Mouse (Mus musculus) heart, adult 2 months (tissue): ENCODE results near the gene Dnase2a. TPM values are rescaled to one million over a fixed set of nuclear protein-coding genes. Genes with fewer than 3 reads are reported as not detected.

ENCODE experiments used
- DNase-seq, 2 experiments: peaks; one replicate each; pipeline ENCODE4 v3.0.0; 2021
- H3K27ac ChIP-seq: fragments of 200-600 bp; 2 replicates; pipeline ENCODE4 v1.8.1; 2022
- H3K27me3 ChIP-seq: fragments of 200-500 bp; 2 replicates; pipeline ENCODE4 v1.6.1; 2012; ENCODE audit warnings: mild to moderate bottlenecking, low read length, inconsistent platforms, mixed read lengths; ENCODE audit not compliant: control insufficient read depth, insufficient read depth
- H3K36me3 ChIP-seq: fragments of 200-500 bp; 2 replicates; pipeline ENCODE4 v1.6.1; 2012; ENCODE audit warnings: low read length, inconsistent platforms; ENCODE audit not compliant: control insufficient read depth, insufficient read depth
- H3K4me1 ChIP-seq: fragments of 200-500 bp; 2 replicates; pipeline ENCODE4 v1.6.1; 2011; ENCODE audit warnings: low read length; ENCODE audit not compliant: control insufficient read depth, insufficient read depth
- H3K4me3 ChIP-seq: fragments of 200-600 bp; 2 replicates; pipeline ENCODE4 v1.8.1; 2022
- H3K79me2 ChIP-seq: fragments of 200-500 bp; replicated peaks from 2 replicates; pipeline ENCODE4 v1.6.1; 2012; ENCODE audit warnings: mild to moderate bottlenecking, inconsistent platforms, low read length, moderate library complexity, mixed read lengths; ENCODE audit not compliant: control insufficient read depth, insufficient read depth
- H3K9ac ChIP-seq: fragments of 200-500 bp; 2 replicates; pipeline ENCODE4 v1.6.1; 2012; ENCODE audit warnings: low read depth, mild to moderate bottlenecking, control low read depth, inconsistent platforms, low read length, mixed read lengths
- CTCF ChIP-seq: fragments of 200-600 bp; IDR thresholded peaks from 2 replicates; pipeline ENCODE4 v1.8.1; 2022; ENCODE audit warnings: antibody characterized with exemption, mild to moderate bottlenecking, moderate library complexity
- EP300 ChIP-seq: fragments of 200-500 bp; IDR thresholded peaks from 2 replicates; pipeline ENCODE4 v1.6.1; 2011; ENCODE audit warnings: low read depth, low read length, control low read depth; ENCODE audit not compliant: insufficient read depth
- POLR2A ChIP-seq: fragments of 200-500 bp; IDR thresholded peaks from 2 replicates; pipeline ENCODE4 v1.6.1; 2011; ENCODE audit warnings: mild to moderate bottlenecking, low read depth, low read length, control low read depth; ENCODE audit not compliant: insufficient read depth
- WGBS: fragments of 180-500 bp; shearing (Covaris S2); methylation state at CpG from one replicate; pipeline ENCODE4 v1.1.7; 2018; 5-methylcytosine and 5-hydroxymethylcytosine counted together
- intact Hi-C: fragments of 180-260 bp; cut with DNase I; formaldehyde crosslinking; loops from one replicate; pipeline ENCODE4 v1.15.1; 2025
- long read RNA-seq: library from polyadenylated mRNA; stranded (forward); transcript quantifications from one replicate; pipeline ENCODE4 v2.0.0, GENCODE M21; 2021
- polyA plus RNA-seq: library from polyadenylated mRNA; depleted of rRNA; stranded (reverse); fragments of >200 nt; gene quantifications from 2 replicates; pipeline ENCODE4 v1.2.3, GENCODE M21; 2012; rRNA removed
- total RNA-seq, 2 experiments: library from RNA; stranded (reverse); gene quantifications; 2 replicates each; pipeline ENCODE4 v1.2.3; 2021

Dnase2a gene
- 1 to 10 TPM; 6.5 to 9.6 TPM for total RNA-seq
- 9.2 and 10.9 TPM in 2 replicates for polyA plus RNA-seq
- long read RNA-seq, partial matches to known transcripts = 0 of 4 reads
- long read RNA-seq, other reads (novel, unspliced or antisense) = 4 of 4 reads

DNA sequence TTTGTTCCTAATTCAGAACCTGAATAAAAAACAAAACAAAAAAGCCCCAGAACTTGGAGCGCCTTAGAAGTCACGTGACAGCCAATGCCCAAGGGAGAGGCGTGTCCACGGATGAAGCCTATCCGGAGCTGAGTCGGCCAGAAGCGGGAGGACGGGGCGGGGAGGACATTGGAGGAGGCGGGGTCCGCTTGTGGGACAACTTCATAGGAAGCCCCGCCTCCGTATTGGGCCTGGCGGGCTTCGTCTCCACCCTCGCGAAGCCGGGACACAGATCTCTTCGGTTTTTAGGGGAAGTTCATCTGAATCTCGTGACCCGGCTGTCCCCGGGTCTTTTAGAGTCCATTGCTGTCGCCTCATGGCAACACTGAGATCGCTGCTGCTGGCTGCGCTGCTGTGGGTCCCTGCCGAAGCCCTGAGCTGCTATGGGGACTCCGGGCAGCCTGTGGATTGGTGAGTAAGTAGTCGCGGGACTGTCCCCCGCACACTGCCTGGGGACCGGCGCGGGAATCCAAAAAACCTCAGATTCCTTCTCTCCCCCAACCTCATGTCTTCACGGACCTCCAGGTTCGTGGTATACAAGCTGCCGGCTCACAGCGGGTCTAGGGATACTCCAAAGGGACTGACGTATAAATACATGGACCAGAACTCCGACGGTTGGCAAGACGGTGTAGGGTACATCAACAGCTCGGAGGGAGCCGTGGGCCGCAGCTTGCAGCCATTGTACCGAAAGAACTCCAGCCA, at the start of gene Dnase2a:
Dnase2a (plus strand) TSS at position 140 of the 741 bp plus-strand sequence.
- Histone ChIP-seq H3K27me3 (peaks cover 3% of the 10 kb centered on the region), H3K4me1 (peaks cover 1% of the 10 kb centered on the region; the same call in 1 of the 2 replicates), H3K4me3 (peak within 1 kb of the TSS; percentile 64), H3K79me2 (no peaks in the 10 kb centered on the region), H3K27ac (peak within 1 kb of the TSS; percentile 73), H3K9ac (peak within 1 kb of the TSS; percentile 78), H3K36me3 (no peaks in the 10 kb centered on the region)
- peak; percentile 96 to 99 for DNase-seq
- intact Hi-C loops = no loop called here
- WGBS = 1% methylated on average over 45 of the region's 45 CpGs
- TF ChIP-seq CTCF (no peak), EP300 (peak; percentile 23; the same call in 1 of the 2 replicates), POLR2A (peak; percentile 68; the same call in 1 of the 2 replicates)

DNA sequence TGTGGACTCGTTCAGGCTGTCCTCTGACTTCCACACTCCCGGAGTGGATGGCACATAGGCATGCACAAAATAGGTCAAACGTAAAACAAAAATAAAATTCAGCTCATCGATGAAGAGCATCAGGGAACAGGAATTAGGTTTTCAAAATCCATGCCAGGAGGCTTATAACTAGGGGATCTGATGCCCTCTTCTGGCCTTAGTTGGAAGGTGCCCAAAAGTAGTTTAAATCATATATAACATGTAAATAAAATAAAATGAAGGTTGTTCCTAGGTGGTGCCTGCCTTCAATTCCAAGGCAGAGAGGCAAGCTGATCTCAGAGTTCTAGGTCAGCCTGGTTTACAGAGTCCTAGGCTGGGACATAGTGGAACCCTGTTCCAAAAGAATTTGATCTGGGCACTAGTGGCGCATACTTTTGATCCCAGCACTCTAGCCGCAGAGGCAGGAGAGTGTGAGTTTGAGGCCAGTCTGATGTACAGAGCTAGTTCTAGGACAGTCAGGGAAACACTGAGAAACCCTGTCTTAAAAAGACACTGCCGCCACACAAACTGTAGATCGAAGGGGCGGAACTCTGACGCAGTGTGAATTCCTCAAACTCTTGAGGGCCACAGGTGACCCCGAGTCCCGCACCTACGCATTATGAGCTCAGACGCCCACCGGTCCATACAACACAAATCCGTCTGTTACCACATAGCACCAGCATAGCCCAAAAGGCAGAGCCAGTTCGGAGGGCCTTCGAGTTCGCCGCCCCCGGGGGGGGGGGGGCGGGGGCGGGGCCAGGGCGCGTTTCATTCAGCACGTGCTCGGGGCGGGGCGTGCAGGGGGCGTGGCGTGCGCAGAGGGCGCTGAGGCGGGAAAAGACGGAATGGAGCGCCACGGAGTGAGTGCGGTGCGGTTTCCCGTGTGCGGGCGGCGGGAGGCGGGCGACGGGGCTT, 36.7 kb upstream of the Dnase2a start, which contains the start of gene Syce2:
Syce2 (plus strand) TSS at position 736 of the 933 bp plus-strand sequence.
- TF ChIP-seq POLR2A (no peak), EP300 (no peak), CTCF (peak; percentile 50)
- H3K9ac ChIP-seq = peak within 1 kb of the TSS; percentile 48
- peak within 1 kb of the TSS; percentile 50 for H3K4me3 ChIP-seq
- 12% methylated on average over 44 of the region's 46 CpGs for WGBS
- H3K36me3 ChIP-seq = no peaks in the 10 kb centered on the region
- intact Hi-C loops = no loop called here
- peak; percentile 83 to 85 for DNase-seq
- H3K79me2 ChIP-seq = no peaks in the 10 kb centered on the region
- no peak within 1 kb of the TSS for H3K27ac ChIP-seq
- no peaks in the 10 kb centered on the region for H3K27me3 ChIP-seq
- H3K4me1 ChIP-seq = peaks cover 3% of the 10 kb centered on the region; the same call in 1 of the 2 replicates

DNA sequence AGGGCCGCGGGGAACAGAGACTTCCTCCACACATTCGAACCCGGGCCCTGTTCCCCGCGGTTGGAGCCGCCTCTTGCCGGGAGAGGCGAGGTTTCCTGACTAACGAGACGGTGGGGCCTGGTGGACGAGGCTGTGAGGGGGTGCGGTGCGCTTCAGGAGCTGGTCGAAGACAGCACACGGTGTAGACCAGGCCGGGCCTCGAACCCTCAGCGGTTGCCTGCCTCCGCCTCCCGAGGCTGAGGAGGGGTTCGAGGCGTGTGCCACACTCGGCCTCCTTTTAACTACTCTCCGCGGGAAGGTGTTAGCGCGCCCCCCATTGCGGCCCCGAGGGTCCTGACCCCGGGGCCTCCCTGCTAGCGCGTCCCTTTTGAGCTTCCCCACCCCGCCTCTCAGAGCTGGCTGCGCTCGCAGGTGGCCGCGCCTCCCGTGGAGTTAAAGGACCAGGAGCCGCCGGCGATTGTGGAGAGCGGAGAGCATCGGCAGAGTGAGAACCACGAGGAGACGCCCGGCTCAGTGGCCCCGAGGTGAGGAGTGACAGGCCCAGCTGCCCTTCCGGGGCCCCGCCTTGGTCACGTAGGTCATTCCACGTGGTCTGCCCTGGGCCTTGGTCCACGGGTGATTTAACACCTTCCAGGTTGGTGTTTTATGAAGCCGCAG, 35.9 kb upstream of the Dnase2a start:
- 3% methylated on average over 54 of the region's 54 CpGs for WGBS
- TF ChIP-seq POLR2A (no peak), CTCF (no peak), EP300 (no peak)
- Histone ChIP-seq H3K79me2 (no peaks in the 10 kb centered on the region), H3K4me1 (peaks cover 3% of the 10 kb centered on the region; the same call in 1 of the 2 replicates), H3K27ac (no peak overlapping the region), H3K27me3 (no peaks in the 10 kb centered on the region), H3K4me3 (peak overlapping the region; percentile 50), H3K9ac (peak overlapping the region; percentile 48), H3K36me3 (no peaks in the 10 kb centered on the region)
- peak; percentile 29 to 34 for DNase-seq
- intact Hi-C loops = no loop called here

DNA sequence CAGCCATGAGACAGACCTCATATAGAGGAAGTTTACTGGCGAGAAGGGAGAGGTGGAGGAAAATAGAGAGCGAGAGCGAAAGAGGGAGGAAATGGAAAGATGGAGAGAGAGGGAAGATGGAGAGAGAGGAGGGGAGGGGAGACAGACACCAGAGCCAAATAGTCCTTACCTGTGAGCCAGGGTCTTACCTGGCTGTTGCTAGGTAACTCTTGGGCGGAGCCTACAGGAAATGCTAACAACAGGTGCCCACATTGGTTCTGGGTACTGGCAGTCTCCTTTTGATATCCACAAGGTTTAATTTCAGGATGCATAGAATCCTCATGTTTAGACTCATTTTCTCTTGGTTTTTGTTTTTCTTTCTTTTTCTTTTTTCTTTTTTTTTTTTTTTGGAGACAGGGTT, 35.3 kb upstream of the Dnase2a start:
- intact Hi-C loops = no loop called here
- no peaks in the 10 kb centered on the region for H3K79me2 ChIP-seq
- H3K4me3 ChIP-seq = no peak overlapping the region
- no peaks in the 10 kb centered on the region for H3K36me3 ChIP-seq
- no peak overlapping the region for H3K9ac ChIP-seq
- H3K27ac ChIP-seq = no peak overlapping the region
- no peaks in the 10 kb centered on the region for H3K27me3 ChIP-seq
- no peak for DNase-seq
- peaks cover 3% of the 10 kb centered on the region; the same call in 1 of the 2 replicates for H3K4me1 ChIP-seq
- TF ChIP-seq POLR2A = no peak
- TF ChIP-seq EP300 = no peak
- TF ChIP-seq CTCF = no peak
- 82% methylated on average over 4 of the region's 4 CpGs for WGBS

- Histone ChIP-seq H3K79me2 (no peaks in the 10 kb centered on the region), H3K9ac (no peak overlapping the region), H3K4me1 (peaks cover 3% of the 10 kb centered on the region; the same call in 1 of the 2 replicates), H3K36me3 (no peaks in the 10 kb centered on the region), H3K4me3 (no peak overlapping the region), H3K27ac (no peak overlapping the region), H3K27me3 (no peaks in the 10 kb centered on the region)
- DNase-seq = no peak
- 93% methylated on average over 3 of the region's 3 CpGs for WGBS
- TF ChIP-seq EP300 (no peak), POLR2A (no peak), CTCF (no peak)
- intact Hi-C loops = no loop called here
These were observed 34.0 kb upstream of the Dnase2a start for GRCm38 (mm10) chr8:84874339-84874738.
